Comparison of ENCODE assay signal across 8 mouse cellular contexts in the genomic region with DNA sequence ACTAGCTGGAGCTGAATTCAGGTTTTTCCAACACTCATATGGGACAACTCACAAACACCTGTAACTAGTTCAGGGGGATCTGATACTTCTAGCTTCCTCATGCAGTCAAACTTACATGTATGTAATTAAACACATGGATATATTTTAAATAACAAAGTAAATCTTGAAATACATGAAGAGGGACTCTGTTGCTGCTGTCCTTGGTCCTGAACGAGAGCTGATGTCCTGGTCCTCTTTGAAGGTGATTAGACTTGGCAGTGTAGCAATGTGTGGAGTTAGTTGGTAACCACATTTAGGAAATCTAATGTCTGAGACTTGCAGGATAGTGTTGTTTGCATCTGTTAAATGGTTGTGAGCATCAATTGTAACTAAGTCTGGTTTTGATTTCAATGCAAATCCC.
A peak's percentile ranks its signal among the peaks of the same experiment; 100 is the strongest.
DNase-seq lines count a peak whose midpoint lies in the region; ATAC-seq lines count a peak whose summit lies in the region.

No protein-coding gene starts in this region.

- WGBS in intestine, embryonic 14.5 days = 68% methylated on average over 1 of the region's 1 CpGs
- WGBS in intestine, embryonic 15.5 days = 76% methylated on average over 1 of the region's 1 CpGs

- H3K4me2 ChIP-seq in intestine, embryonic 14.5 days (ENCODE audit: low read length) = no peak overlapping the region
- H3K4me2 ChIP-seq in intestine, embryonic 15.5 days (replicated peaks) = no peak overlapping the region

- no peak overlapping the region for H3K4me3 ChIP-seq in intestine, embryonic 14.5 days (ENCODE audit: low read depth, low read length)
- H3K4me3 ChIP-seq in intestine, embryonic 15.5 days (replicated peaks) = no peak overlapping the region

- no peaks in the 10 kb centered on the region for H3K4me1 ChIP-seq in intestine, embryonic 14.5 days (replicated peaks; ENCODE audit: control insufficient read depth, insufficient read depth, low read length)
- H3K4me1 ChIP-seq in intestine, embryonic 15.5 days (replicated peaks) = no peaks in the 10 kb centered on the region; the same call in 1 of the 2 replicates

- H3K27ac ChIP-seq in intestine, embryonic 14.5 days (ENCODE audit: low read depth) = no peak overlapping the region
- no peak overlapping the region for H3K27ac ChIP-seq in intestine, embryonic 15.5 days

- no peak overlapping the region for H3K9ac ChIP-seq in intestine, embryonic 14.5 days (ENCODE audit: low read length)
- no peak overlapping the region for H3K9ac ChIP-seq in intestine, embryonic 15.5 days

- peak; percentile 73 for DNase-seq in intestine, embryonic 14.5 days (ENCODE audit: low spot score)
- peak; percentile 87 for DNase-seq in NIH3T3 (ENCODE audit: low read depth)
- DNase-seq in gastrocnemius, postnatal 14 days = peak; percentile 10
- no peak for DNase-seq in layer of hippocampus, postnatal 14 days (ENCODE audit: low spot score in 2 of 2)
- no peak for DNase-seq in spleen, postnatal 36 days (ENCODE audit: low spot score in 2 of 2)
- DNase-seq in cerebellum, adult 18-20 months = no peak

- ATAC-seq in intestine, embryonic 14.5 days (replicated peaks; ENCODE audit: low FRiP score, low TSS enrichment, low read depth) = no peak
- ATAC-seq in intestine, embryonic 15.5 days = no peak
- ATAC-seq in megakaryocyte-erythroid progenitor cell, adult 5-6 weeks (replicated peaks; ENCODE audit: low FRiP score, low TSS enrichment, poor library complexity, severe bottlenecking) = 0 out of 2 replicates have a peak, but pooled peaks have one; percentile 37

- no peaks in the 10 kb centered on the region for H3K27me3 ChIP-seq in intestine, embryonic 14.5 days (replicated peaks; ENCODE audit: control insufficient read depth, insufficient read depth, low read length)
- no peaks in the 10 kb centered on the region for H3K27me3 ChIP-seq in intestine, embryonic 15.5 days (replicated peaks)

- intact Hi-C loops in gastrocnemius, postnatal 14 days (cut with DNase I; ENCODE audit: low total_unique reads) = no loop called here

- peaks cover 21% of the 10 kb centered on the region for H3K36me3 ChIP-seq in intestine, embryonic 14.5 days (ENCODE audit: control insufficient read depth, insufficient read depth, low read length)
- H3K36me3 ChIP-seq in intestine, embryonic 15.5 days = no peaks in the 10 kb centered on the region

- no peaks in the 10 kb centered on the region for H3K9me3 ChIP-seq in intestine, embryonic 14.5 days (ENCODE audit: control insufficient read depth, low read length)
- H3K9me3 ChIP-seq in intestine, embryonic 15.5 days = no peaks in the 10 kb centered on the region

Comparison
In these comparisons a context has a peak if more than half of its experiments do, and no peak if none do; other contexts are left out.
1. DNase-seq: peak in intestine, embryonic 14.5 days (single experiment), NIH3T3 (single experiment) and gastrocnemius, postnatal 14 days (single experiment); none in layer of hippocampus, postnatal 14 days (0 of 2), spleen, postnatal 36 days (0 of 2) and cerebellum, adult 18-20 months (0 of 2).